Mouse (Mus musculus) NIH3T3 (cell line): ENCODE data around the gene Hhex.

ENCODE experiments used
- DNase-seq: peaks from one replicate; pipeline ENCODE4 v3.0.0-alpha.2; 2012; ENCODE audit warnings: low read depth

Hhex gene

DNA sequence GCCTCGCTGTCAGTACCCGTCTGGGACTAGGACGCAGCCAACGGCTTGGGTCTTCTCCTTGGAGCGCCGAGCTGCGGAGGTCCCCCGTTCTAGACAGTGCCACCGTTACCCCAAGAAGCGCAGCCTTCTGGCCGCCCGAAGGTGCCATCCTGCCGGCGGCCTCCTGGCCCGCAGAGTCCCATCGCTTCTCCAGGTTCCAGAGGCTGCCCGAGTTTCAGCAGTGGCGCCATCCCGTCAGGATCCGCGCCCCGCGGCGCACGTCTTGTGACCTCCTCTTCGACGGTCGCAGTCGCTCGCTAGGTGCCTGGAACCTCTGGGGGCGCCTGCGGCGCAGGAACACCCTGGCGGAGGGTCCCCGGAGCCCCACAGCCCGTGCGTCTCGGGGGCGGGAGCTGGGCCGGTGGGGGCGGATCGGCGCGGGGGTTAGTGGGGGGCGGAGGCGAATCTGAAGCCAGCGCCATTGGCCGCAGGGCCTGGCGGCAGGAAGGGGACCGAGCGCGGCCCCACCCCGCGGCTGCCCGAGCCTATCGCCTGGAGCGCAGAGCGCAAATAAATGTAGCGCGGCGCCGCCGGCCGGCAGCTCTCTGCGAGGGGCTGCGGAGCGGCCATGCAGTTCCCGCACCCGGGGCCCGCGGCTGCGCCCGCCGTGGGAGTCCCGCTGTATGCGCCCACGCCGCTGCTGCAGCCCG is at the start of gene Hhex:
Gene Hhex (plus strand): TSS at position 548 of the 689 bp plus-strand sequence.
- DNase-seq = no peak

DNA sequence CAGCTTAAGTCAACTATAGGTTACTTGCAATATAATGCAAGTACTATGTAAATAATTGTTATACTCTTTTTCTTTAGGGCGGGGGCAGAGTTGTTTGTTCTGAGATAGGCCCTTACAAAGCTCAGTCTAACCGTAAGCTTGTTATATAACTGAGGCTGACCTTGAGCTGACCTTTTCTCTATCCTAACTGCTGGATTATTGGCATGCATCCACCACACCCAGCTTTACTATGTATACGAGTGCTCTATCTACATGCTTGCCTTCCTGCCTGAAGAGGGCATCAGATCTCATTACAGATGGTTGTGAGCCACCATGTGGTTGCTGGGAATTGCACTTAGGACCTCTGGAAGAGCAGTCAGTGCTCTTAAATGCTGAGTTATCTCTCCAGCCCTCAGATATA is 48.5 kb upstream of the Hhex start:
- DNase-seq = no peak

DNA sequence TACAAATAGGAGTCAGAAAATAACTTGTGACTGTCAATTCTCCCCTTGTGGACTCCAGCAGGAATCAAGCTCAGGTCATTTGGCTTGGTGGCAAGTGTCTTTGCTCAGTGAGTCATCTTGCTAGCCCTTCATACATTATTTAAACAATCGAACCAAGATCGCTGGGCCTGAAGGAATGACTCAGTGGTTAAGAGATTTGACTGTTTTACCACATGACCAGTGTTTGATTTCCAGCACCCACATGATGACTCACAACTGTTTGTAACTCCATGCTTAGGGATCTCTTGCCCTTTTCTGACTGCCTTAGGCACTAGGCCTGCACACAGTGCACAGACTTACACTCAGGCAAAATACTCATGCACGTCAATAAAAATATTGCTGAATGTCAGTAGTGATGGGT is 42.7 kb upstream of the Hhex start:
- DNase-seq = peak; percentile 67

DNA sequence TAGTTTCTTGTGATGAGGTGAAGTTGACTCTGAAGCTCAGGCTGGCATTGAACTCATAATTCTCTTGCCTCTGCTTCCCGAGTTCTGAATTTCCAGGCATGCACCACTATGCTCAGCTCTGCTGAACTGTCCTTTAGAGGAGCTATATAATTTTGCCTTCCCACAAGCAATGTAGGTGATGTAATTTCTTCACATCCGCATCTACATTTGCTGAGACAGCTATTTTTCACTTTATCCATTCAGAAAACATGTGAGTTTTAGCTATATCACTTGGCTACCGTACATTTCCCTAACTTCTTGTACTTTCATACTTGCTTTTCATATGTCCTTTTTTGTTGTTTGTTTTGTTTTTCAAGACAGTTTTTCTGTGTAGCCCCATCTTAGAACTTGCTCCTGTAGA is 38.3 kb upstream of the Hhex start:
- no peak for DNase-seq

DNA sequence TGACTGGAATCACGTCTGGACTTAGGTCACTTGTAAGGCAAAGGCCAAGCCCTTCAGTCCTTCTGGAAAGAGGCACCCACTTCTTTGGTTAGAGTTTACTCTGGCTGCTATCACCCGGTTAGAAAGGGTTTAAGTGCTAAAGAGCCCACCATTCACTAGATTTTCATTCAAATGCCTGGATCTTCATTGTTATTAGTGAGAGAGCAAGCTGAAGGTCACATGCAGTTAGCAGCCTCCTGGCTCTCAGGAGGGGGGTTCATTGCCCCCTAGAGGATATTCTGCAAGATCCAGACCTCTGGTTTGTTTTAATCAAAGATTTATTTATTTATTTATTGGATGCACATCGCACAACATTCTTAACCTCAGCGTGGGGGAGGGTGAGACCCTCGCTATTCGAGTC is 33.7 kb upstream of the Hhex start:
- DNase-seq = no peak

DNA sequence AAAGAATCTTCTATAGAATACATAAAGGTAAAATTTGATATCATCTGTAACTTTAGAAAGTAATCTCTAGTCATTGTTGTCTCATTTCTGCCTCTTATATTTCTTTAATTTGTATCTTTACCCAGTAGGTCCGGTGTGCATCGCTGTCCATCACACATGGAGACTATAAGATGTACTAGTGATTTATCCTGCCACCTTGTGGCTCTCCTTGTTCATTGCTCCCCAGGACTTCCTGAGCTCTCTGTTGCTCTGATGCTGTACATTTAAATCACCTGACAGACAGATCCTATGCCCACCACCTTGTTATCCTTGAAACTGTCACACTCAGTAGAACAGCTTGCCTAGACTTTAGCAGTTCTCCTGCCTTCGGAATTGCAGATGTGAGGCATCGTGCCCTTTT is 16.3 kb upstream of the Hhex start:
- peak; percentile 78 for DNase-seq

DNA sequence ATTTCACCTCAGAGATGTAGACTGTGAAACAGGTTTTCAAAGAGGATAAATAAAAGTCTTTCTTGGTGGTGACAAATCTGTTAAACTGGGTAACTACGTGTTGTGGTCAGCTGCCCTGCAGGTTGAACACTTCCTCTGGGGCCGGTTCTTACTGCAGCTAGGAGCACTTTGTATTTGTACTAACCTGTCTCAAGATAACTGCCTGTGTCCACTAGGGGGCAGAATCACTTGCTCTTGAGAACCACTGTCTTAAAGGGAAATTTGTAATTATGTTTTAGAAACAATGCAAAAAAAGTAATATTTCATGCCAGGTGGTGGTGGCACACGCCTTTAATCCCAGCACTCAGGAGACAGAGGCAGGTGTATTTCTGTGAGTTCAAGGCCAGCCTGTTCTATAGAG is 15.0 kb upstream of the Hhex start:
- DNase-seq = peak; percentile 93

DNA sequence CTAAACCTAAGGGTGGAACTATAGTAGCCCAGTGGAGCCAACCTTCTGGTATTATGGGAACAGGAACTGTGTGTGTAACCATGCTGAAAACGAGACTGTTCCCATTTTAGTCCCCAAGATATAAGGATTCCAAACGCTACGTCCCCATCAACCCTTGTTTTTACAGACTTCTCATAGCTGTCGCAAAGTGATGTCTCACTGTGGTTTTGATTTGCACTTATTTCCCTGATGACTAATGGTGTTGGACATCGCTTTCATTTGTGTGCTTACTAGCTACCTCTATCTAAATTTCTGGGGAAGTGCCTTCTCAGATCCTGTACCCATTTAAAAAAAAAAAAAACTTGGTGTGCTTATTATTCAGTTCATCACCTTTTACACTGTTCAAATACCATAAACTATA is 6.0 kb upstream of the Hhex start:
- DNase-seq = no peak

DNA sequence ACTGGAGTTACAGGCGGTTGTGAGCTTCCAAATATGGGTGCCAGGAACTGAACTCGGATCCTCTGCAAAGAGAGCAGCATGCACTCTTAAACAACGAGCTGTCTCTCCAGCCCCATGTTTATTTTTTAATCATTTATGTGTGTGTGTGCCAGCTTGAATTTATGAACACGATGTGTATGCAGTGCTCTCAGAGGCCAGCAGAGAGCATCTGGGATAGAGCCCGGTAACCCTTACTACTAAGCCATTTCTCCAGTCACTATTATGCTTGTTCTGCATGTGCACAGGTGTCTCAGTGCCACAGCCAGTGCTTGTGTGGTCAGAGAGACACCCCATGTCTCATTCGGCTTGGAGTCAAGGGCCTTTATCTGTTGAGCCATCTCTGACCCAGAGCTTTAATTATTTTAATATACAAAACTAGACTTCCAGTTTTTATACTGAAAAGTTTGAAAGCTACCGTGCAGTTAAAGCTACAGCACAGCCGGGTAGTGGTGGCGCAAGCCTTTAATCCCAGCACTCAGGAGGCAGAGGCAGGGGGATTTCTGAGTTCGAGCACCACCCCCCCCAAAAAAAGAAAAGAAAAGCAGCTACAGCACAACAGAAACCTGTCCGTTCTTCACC is 3.4 kb upstream of the Hhex start:
- DNase-seq = no peak

DNA sequence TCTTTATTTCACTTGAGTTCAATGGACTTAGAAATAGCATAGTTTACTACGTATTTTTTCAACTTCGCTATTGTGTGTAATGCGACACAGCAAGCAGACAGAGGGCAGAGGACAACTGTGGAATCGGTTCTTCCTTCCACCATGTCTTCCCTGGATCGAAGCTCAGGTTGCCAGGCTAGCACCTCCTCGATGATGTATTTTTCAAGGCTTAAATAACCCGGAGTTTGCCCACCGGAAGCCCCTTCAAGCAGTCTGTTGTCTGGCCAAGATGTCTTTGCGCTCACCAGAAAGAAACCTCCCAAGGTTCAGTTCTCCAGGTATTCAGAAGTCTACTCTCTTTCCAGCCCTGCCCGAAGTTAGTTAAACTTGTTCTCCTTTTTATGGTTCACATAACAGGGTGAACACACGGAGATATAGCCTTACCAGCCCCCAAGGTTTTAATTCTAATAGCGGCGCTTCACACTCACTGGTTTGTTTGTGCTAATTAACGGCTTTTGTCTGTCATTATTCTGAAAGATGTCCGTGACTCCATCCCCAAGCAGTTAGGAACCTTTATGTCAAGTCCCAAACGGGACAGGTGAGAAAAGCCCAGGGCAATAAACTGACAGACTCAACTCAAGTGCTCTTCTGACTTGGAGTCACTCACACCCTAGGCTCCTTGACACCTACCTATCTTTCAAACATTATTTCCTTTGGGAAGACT is 1.6 kb upstream of the Hhex start:
- DNase-seq = no peak

DNA sequence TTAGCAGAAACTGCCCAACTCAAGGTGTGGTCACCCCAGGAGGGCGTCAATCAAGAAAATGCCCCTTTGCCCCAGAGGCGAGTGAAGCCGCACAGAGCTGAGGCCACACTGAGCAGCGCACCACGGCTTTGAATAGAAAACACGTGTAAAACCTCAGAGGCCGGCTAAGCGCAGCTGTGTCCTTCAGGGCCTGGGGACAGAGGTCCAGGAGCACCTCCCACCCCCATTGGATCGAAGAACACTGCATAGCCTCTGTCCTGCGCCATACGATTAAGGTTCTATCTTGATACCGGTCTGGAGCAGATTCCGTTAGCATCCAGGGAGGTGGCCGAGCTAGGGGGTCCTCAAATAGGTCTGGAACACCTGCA is 731 bp upstream of the Hhex start:
- DNase-seq = no peak

DNA sequence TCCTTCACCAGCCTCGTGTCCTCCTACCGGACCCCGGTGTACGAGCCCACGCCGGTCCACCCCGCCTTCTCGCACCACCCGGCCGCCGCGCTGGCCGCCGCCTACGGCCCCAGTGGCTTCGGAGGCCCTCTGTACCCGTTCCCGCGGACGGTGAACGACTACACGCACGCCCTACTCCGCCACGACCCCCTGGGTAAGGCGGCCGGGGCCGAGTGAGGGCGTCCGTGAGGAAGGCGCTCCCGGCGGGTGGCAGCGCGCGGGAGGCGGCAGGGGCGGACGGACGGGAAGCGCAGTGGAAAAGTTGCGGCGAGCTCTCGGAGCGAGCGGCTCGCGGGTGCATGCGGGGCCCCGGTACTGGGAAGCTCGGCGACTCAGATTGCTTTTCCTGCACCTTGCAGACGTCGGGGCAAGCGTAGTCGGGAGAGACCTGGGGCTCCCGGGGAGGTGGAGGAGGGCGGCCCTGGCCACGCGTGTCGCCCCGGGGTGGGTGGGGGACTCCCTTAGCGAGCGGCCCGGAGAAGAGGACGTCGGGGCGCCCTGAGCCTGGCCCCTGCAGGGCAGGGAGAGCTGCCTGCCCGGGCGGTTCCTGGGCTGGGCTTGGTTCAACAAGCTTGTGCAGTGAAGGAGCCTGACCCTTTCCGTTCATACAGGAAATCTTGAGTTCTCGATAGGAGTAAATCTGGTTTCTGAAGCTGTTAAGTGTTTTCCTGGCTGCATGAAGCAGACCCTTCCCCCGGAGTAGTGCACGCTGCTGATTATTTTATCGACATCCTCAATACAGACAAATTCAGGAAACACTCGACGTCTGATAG is 637 bp downstream of the Hhex start:
- DNase-seq = no peak

DNA sequence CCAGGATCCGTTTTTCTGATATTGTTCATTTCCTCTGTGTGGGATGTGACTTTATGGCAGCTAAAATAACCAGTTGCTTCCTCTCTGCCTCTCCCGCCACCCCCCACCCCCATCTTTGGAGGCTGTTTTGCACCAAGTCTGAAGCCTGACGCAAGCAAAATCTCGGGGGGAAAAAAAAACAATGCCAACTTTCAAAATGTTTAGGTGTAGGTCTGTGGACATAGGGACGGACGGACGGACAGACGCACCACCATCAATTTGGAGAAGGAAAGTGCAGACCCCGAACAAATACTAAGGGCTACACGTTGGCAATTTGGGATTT is 1.2 kb downstream of the Hhex start:
- DNase-seq = no peak

DNA sequence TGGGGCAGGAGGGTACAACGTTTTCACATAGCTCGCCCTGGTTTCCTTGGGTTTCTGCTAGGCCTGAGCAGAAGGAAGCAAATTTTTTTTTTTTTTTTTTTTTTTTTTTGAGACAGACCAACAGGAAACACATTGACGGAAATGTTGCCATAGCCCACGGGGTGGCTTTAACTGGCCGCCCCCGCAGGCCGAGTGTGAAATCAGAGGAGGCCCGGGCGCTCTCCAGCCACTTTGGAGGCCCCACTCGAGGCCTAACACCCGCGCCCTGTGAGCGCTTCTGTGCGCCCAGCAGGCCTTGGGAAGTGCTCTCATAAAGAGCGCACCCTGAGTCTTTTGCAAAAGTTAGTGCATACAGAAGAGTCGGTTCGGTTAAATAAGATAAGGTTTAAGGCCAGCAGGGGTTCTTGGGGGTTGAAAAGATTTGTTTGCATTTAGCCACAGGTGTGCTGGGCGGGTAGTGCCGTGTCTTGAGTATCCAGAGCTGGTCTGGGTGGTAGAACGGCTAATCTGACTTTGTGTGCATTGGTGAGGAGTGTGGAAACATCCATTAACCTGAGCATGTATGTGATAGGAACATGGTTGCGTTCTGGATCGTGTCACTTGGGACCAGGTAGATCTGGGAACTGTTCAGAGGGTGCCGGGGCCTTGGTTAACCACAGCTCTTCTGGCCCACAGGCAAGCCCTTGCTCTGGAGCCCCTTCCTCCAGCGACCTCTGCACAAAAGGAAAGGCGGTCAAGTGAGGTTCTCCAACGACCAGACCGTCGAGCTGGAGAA is 2.1 kb downstream of the Hhex start:
- DNase-seq = no peak

DNA sequence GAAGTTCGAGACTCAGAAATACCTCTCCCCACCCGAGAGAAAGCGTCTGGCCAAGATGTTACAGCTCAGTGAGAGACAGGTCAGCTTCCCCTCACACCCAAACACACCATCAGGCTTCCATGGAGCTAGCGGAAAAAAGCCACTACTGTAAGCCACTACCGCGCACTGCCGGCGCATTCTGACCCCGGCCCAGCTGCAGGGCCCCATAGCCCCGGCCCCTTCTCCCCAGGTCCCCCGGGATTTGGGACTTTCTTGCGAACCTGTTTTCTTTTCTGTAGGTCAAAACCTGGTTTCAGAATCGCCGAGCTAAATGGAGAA is 2.6 kb downstream of the Hhex start:
- no peak for DNase-seq

DNA sequence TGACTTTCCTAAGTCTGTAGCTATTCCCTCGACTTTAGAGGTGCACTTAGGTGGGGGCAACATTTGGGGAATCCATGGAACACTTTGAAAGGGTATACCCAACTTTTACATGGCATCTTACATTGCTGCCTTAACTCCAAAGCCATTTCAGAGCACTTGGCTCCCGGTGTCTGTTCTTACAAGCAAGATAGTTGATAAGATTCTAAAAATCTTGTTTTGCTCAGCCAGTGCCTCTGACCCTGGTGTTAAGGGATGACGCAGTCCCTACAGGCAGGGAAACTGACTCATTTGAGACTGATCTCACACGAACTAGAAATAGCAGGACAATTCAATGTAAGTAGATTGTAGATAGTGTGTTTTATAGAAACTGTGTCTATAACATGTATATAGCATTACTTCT is 5.6 kb downstream of the Hhex start:
- no peak for DNase-seq

DNA sequence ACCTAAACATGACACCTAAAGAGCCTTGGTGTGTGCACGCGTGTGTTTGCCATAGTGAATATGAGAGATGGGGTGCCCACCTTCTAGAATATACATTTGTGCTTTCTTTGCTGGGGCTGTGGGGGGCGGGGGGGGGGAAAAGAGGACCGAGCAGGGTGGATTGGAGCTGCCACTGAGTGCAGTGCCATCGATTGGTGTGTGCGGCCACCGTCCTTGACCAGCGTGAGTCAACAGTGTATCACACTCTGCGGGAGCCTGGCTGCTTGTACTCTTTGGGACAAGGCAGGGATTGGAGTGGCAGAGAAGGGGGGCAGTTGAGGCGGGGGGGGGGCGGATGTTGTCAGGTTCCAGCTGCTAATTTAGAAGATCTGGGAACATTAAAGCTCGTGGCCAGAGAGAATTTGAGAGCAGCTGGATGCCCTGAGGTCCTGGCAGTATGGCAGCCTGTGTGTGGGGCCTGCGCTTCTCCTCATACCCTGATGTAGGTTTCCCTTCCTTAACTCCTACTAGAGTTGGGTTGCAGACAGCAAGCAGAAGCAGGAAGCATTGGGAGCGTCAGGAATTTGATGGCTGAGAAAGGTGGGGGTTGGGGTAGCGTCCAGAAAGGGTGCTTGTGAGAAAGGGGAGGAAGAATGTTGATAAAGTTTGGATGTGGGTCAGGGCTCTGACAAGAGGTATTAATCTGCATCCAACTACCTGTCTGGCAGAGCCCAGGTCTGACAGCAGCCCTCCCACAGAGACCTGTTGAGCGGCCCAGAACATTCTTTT is 6.3 kb downstream of the Hhex start:
- DNase-seq = no peak

DNA sequence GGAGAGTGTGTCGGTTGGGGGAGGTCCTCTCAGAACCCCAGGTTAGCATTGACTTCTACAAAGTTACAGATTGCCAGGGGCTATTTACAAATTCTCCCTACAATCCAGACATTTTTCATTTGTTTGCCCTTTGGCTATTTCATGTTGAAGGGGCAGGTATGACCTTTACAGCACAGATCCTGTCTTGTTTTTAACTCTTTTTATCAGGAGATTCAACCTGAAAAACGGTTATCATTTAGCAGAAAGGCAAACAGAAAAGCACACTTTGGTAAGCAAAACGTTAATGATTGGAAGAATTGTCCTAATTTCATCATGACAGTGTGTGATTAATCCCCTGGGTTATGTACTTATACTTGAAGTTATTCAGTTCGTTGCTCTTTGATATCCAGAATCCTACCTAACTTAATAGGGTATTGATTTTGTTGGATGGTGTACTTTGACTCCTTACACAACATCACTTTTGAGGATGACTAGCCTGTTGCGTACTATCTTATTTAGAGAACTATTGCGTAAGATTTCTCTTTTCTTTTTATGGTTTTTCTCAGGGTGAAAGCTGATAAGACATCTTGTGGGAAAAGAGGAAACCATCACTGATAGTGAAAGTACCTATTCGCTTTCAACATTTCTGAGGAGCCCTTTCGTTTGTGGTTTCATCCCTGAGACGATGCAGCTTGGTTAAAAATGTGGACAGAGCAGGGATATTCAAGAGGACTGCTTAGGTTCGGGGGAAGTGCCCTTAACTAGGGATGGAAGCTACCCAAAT is 8.1 kb downstream of the Hhex start:
- no peak for DNase-seq

DNA sequence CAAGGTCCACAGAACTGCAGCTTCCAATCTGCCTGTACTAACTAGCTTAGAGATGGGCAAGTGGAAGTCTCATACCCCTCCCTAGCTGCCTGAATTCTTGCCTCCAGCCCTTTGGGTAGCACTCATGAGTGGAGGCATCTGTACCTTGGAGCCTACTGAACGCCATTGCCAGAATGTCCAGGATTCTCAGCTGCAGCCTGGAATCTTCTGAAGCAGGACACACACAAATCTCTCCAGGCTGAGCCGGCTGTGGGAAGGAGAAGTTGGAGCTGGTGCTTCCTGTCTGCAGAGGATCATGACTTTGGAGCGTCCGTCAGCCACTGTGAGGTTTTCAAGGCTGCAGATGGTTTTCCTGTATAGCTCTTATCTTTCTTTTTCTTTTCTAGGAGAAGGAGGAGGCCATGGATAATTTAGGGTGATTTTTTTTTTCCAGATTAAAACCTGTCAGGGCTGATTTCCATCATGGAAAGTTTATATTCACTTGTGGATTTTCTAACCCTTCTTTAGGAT is 9.1 kb downstream of the Hhex start:
- DNase-seq = no peak

DNA sequence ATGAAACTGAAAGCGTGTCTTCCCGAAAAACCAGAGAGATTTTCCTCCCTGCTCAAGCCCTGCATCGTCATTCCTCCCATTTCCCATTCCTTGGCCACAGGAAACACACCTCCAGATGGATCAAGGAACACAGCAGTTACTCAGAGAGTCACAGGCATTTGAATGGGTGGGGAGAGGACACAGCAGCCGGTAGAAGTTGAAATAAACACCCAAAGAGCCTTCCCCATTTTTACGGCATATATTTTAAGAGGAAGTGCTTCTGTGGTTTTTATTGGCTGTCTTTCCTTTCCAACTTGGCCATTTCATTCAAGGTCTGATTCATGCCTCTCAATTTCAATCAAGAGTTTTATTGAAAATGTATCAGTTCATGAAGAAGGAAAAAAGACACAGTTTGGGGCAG is 13.6 kb downstream of the Hhex start:
- peak; percentile 12 for DNase-seq

DNA sequence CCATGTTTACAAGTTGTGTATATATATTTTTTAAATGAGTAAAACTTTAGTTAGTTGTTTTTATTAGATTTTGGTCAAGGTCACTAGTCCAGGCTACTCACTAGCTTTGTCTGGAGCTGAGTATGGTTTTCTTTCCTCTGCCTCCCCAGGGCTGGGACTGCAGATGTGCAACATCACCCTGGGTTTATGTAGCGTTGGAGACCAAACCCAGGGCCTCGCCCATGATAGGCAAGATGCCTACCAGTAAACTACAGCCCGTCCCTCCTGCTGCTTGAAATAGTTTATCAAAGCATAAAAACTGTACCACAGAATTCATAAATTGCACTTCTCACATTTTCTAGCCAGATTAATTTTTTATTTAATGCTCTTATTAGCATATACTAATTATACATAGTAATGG is 14.6 kb downstream of the Hhex start:
- DNase-seq = no peak
